Mouse (Mus musculus): ENCODE data around the gene Vps41.

Vps41 gene

GRCm38 (mm10) chr13:18717185-18717584 is at the start of gene Vps41:
Vps41 (plus strand) TSS chr13:18717286.
- CTCF ChIA-PET, result no interaction called here

GRCm38 (mm10) chr13:18698518-18699065 is 18.5 kb upstream of the Vps41 start:
- CTCF ChIA-PET, result no interaction called here

- CTCF ChIA-PET, result no interaction called here
These were observed 5.4 kb upstream of the Vps41 start for GRCm38 (mm10) chr13:18711685-18712084.

- CTCF ChIA-PET, result no interaction called here
These were observed 379 bp upstream of the Vps41 start for GRCm38 (mm10) chr13:18716707-18717106.

GRCm38 (mm10) chr13:18718461-18718860 is 1.4 kb downstream of the Vps41 start:
- CTCF ChIA-PET, result no interaction called here

GRCm38 (mm10) chr13:18730666-18731065 is 13.6 kb downstream of the Vps41 start:
- CTCF ChIA-PET, result no interaction called here

GRCm38 (mm10) chr13:18736590-18736989 is 19.5 kb downstream of the Vps41 start:
- CTCF ChIA-PET, result no interaction called here

GRCm38 (mm10) chr13:18743575-18744265 is 26.6 kb downstream of the Vps41 start:
- CTCF ChIA-PET, result no interaction called here

GRCm38 (mm10) chr13:18744266-18744652 is 27.2 kb downstream of the Vps41 start:
- CTCF ChIA-PET, result no interaction called here

GRCm38 (mm10) chr13:18757958-18758357 is 40.9 kb downstream of the Vps41 start:
- CTCF ChIA-PET, result no interaction called here

GRCm38 (mm10) chr13:18759361-18760056 is 42.4 kb downstream of the Vps41 start:
- CTCF ChIA-PET, result no interaction called here

- CTCF ChIA-PET, result interaction anchor here (0.6 kb wide), 1 partner anchor 12 kb away, joined by 6 read pairs; no protein-coding TSS in a partner anchor
These were observed 44.4 kb downstream of the Vps41 start for GRCm38 (mm10) chr13:18761452-18761851.

- CTCF ChIA-PET, result no interaction called here
These were observed 50.8 kb downstream of the Vps41 start for GRCm38 (mm10) chr13:18767893-18768292.

GRCm38 (mm10) chr13:18768495-18768894 is 51.4 kb downstream of the Vps41 start:
- CTCF ChIA-PET, result no interaction called here

- CTCF ChIA-PET, result interaction anchor here (0.7 kb wide), 1 partner anchor 23 kb away, joined by 24 read pairs; no protein-coding TSS in a partner anchor
These were observed 56.5 kb downstream of the Vps41 start for GRCm38 (mm10) chr13:18773437-18774198.

- CTCF ChIA-PET, result no interaction called here
These were observed 64.2 kb downstream of the Vps41 start for GRCm38 (mm10) chr13:18781250-18781649.

- CTCF ChIA-PET, result no interaction called here
These were observed 68.6 kb downstream of the Vps41 start for GRCm38 (mm10) chr13:18785702-18786101.

- CTCF ChIA-PET, result no interaction called here
These were observed 71.0 kb downstream of the Vps41 start for GRCm38 (mm10) chr13:18788040-18788439.

- CTCF ChIA-PET, result no interaction called here
These were observed 71.6 kb downstream of the Vps41 start for GRCm38 (mm10) chr13:18788689-18789088.

- CTCF ChIA-PET, result no interaction called here
These were observed 72.6 kb downstream of the Vps41 start for GRCm38 (mm10) chr13:18789662-18790061.

- CTCF ChIA-PET, result no interaction called here
These were observed 73.0 kb downstream of the Vps41 start for GRCm38 (mm10) chr13:18790086-18790485.

- CTCF ChIA-PET, result interaction anchor here (0.8 kb wide), 1 partner anchor 36 kb away, joined by 3 read pairs; no protein-coding TSS in a partner anchor
These were observed 74.2 kb downstream of the Vps41 start for GRCm38 (mm10) chr13:18791314-18791713.

All from spleen, embryonic (tissue).